Mouse (Mus musculus): ENCODE measurements around the gene Phactr4.

DNA sequence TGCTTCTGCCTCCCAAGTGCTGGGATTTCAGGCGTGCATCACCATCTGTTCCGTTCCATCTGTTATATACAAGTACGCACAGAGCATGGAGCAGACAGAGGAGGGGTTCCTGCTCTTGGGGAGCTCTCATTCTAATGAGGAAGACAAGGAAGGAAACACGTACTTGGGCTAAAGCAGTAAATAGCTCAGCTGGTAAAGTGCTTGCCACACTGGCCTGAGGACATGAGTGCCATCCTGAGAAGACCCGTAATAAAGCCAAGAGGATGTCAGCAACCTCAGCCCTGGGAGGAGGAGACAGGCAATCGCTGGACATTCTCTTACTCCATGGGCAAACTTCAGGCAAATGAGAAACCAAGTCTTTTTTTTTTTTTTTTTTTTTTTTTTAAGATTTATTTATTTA lies 116.3 kb downstream of the Phactr4 start:
- TF ChIP-seq CTCF (IDR thresholded peaks at IDR 0.05; ENCODE audit: low read depth) (no peak), EP300 (optimal IDR thresholded peaks at IDR 0.05) (no peak)

Measured in stomach, postnatal 0 days (tissue).